Mouse (Mus musculus): Measurements from ENCODE around the gene Adgre1.
"Not testable (repeated sequence)": the region's sequence is repeated elsewhere in the genome, so short reads cannot be mapped to it uniquely, and the experiment has no call there.

Gene Adgre1

GRCm38 (mm10) chr17:57358441-57358840 lies at the start of gene Adgre1:
Gene Adgre1 (plus strand): TSS chr17:57358691.
- no peak for DNase-seq (ENCODE audit: low read depth, low spot score)

- DNase-seq (ENCODE audit: low read depth, low spot score): no peak
Measured at GRCm38 (mm10) chr17:57311801-57312200, 46.7 kb upstream of the Adgre1 start.

GRCm38 (mm10) chr17:57327615-57328014 lies 30.9 kb upstream of the Adgre1 start:
- DNase-seq (ENCODE audit: low read depth, low spot score): no peak

GRCm38 (mm10) chr17:57328944-57329343 lies 29.5 kb upstream of the Adgre1 start:
- DNase-seq (ENCODE audit: low read depth, low spot score): no peak

- no peak for DNase-seq (ENCODE audit: low read depth, low spot score)
Measured at GRCm38 (mm10) chr17:57330993-57331392, 27.5 kb upstream of the Adgre1 start.

GRCm38 (mm10) chr17:57332241-57332640 lies 26.2 kb upstream of the Adgre1 start:
- peak; percentile 68 for DNase-seq (ENCODE audit: low read depth, low spot score)

GRCm38 (mm10) chr17:57334001-57334760 lies 24.3 kb upstream of the Adgre1 start:
- no peak for DNase-seq (ENCODE audit: low read depth, low spot score)

- DNase-seq (ENCODE audit: low read depth, low spot score): peak; percentile 90
Measured at GRCm38 (mm10) chr17:57334761-57335150, 23.7 kb upstream of the Adgre1 start.

- DNase-seq (ENCODE audit: low read depth, low spot score): not testable (repeated sequence)
Measured at GRCm38 (mm10) chr17:57335194-57335593, 23.3 kb upstream of the Adgre1 start.

GRCm38 (mm10) chr17:57335673-57336303 lies 22.7 kb upstream of the Adgre1 start:
- peak; percentile 95 for DNase-seq (ENCODE audit: low read depth, low spot score)

- peak; percentile 54 for DNase-seq (ENCODE audit: low read depth, low spot score)
Measured at GRCm38 (mm10) chr17:57337996-57338395, 20.5 kb upstream of the Adgre1 start.

- DNase-seq (ENCODE audit: low read depth, low spot score): no peak
Measured at GRCm38 (mm10) chr17:57339298-57339697, 19.2 kb upstream of the Adgre1 start.

- DNase-seq (ENCODE audit: low read depth, low spot score): peak; percentile 19
Measured at GRCm38 (mm10) chr17:57341568-57341967, 16.9 kb upstream of the Adgre1 start.

GRCm38 (mm10) chr17:57344029-57344707 lies 14.3 kb upstream of the Adgre1 start:
- no peak for DNase-seq (ENCODE audit: low read depth, low spot score)

GRCm38 (mm10) chr17:57347017-57347416 lies 11.5 kb upstream of the Adgre1 start:
- no peak for DNase-seq (ENCODE audit: low read depth, low spot score)

GRCm38 (mm10) chr17:57347781-57348180 lies 10.7 kb upstream of the Adgre1 start:
- DNase-seq (ENCODE audit: low read depth, low spot score): no peak

- no peak for DNase-seq (ENCODE audit: low read depth, low spot score)
Measured at GRCm38 (mm10) chr17:57349067-57349466, 9.4 kb upstream of the Adgre1 start.

- DNase-seq (ENCODE audit: low read depth, low spot score): no peak
Measured at GRCm38 (mm10) chr17:57350212-57350611, 8.3 kb upstream of the Adgre1 start.

- no peak for DNase-seq (ENCODE audit: low read depth, low spot score)
Measured at GRCm38 (mm10) chr17:57351107-57351506, 7.4 kb upstream of the Adgre1 start.

- DNase-seq (ENCODE audit: low read depth, low spot score): no peak
Measured at GRCm38 (mm10) chr17:57359485-57360241, 1.2 kb downstream of the Adgre1 start.
